Mouse (Mus musculus) left cerebral cortex, adult 11 months (tissue): ENCODE data around the gene Fezf1.

Experiments
- DNase-seq: peaks from one replicate; pipeline ENCODE4 v3.0.0; 2022; ENCODE audit warnings: low spot score

Fezf1 gene

DNA sequence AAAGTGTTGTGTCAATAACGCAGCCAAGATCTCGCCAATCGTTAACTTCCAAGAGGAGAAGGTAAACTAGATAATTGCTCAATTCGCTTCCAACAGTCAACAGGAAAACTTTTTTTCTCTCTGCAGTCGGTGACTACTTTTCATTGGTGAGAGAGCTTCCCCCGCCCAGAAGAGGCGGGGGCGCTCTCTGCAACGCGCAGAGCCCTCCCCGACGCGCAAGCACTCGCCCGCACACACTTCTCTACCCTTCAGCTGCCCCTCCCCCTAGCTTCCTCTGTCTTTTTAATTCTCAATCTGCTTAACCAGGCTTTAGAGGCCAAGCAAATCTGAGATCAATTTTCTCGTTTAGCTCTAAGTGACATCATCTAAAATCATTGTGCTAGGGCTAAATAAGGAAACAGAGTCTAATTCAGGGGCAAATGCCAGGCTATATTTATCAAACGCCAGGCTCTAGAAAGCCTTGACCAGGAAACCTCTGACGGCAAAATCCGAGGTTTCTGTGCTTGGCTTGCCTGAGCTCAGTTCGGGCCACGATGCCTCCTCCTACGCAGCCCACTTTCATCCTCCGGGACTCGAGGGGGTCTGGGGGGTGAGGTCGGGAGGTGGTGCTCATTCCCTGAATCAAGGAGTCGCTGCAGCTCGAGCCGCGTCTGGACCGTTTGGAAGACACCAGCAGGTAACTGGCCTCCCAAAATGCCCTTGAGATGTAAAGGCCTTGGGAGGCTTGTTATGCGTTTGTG lies at the start of gene Fezf1:
Gene Fezf1, minus strand, starts transcription at position 50 of the 740 bp plus-strand sequence.
- DNase-seq = no peak

DNA sequence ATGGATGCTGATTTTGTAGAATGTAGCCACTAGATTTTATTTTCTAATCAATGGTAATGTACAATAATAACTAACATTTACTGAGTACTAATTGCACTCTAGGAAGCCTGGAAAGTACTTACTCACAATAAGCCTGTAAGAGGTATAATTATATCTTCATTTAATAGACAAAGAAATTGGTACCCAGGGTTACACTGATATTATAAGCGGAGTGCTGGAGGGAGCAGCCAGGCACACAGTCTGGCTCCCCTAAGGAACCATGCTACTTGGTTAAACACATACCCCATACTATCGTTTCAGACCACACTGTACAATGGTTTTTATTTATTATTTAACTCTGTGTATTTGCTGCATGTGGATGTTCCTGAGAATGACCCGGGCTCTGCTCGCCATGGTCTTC lies 46.5 kb upstream of the Fezf1 start:
- no peak for DNase-seq

DNA sequence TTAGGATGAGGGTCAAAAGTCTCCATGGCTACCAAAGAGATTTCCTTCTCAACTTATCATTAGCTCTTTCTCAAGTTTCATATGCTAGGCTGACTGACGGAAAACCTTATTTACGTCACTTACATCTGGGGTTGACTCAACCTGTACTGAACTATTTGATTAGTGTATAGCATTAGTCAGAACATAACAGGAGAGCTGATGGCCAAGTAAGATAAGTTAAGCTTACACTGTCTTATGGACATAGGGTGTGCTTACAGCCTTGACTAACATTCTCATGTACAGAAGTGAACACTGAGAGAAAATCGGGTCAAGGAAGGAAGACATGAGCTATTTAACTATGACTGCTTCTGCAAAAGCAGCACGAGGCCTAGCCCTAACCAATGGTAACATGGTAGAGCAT lies 40.6 kb upstream of the Fezf1 start:
- DNase-seq = no peak

DNA sequence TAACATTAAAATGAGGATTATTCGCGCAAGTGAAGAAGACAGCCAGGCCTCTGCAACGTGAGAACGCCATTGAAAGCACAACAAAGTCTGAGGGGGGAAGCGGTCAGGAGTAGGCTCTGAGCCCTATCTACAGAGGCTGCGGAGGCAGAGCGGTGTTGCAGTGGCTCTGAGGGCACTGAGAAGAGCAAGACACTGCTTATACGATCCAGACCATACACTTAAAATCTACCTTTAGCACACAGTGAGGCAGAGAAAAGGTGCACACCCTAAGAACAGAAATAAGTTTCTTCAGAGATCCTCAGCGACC lies 33.3 kb upstream of the Fezf1 start:
- no peak for DNase-seq

DNA sequence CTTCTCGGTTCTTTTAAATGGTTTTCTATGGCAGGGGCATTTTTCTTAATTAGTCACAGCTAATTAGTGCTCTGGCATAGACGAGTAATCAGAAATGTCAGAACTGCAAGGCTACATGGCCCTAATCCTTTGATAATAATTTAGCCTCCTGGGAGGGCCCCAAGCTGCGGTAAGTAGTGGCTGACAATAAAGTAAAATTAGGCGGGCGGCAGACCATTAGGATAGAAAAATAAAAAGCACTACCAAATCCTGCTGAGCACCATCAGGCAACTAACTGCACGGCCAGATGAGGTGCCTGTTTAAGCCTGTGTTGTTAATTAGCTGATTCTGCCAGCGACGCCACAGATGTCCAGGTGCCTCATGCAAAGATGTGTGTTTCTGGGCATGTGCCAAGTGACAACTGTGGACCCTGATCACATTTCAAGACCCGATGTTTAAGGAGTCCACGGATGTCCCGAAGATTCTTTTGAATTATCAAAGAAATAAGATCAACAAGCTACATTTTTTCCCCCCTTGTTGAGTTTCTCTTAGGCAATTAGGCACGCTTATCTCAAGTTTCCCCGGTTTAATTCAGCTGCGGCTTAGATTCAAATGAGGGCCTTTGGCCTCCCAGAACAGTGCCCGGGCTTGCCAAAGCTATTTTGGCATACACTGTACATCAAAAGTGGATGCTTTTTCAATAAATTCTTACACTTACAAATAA lies 32.8 kb upstream of the Fezf1 start:
- no peak for DNase-seq

DNA sequence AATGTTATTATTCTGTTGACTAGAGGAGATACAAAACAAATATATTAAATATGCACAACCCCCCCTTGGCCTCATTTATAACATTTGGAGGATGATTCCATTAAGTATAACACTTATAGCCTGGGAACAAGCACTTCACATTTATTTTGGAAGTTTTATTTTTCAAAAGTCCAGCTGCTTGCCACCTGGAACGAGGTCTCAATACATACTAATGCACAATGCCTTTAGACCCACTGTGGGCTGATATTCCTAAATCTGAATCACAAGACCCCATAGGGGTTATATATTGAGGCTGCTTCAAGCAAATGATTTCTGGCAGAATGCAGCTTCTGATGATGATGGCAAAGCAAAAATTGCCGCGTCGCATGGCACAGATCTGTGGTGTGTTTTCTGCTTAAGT lies 25.3 kb upstream of the Fezf1 start:
- DNase-seq = no peak

DNA sequence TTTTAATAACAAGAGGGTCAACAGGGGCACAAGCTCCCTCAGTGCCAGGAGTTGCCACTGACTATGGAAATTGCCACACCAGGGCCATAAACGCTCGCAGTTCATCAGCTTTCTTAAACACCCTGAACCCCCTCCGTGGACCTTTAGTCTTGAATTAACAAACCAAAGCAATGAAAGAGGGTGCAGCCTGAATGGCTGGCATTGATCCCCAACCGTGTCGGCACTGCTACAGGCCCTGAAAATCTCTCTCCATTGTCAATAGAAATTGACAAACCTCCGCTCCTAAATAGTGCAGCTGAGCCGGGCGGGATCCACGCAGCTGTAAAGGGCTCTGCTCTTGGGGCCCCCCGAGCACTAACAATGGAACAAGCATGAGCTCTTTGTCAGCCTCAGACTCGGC lies 24.8 kb upstream of the Fezf1 start:
- no peak for DNase-seq

DNA sequence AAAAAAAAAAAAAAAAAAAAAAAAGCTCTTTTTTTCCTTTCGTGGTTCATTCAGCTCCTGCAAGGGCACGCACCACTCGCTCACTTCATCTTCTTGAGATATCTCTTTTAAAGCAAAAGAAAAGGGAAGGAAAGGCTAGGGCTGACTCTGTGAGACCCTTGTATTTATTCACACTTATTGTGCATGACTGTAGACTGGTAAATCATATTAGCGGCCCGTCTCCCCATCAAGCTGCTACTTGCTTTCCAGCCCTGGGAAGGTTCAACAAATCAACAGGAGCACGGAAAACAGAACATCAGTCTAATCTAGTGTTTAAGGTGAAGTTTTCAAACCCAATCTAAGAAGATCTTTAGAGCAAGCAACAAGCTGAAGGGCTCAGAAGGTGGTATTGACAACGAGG lies 24.4 kb upstream of the Fezf1 start:
- DNase-seq = no peak

DNA sequence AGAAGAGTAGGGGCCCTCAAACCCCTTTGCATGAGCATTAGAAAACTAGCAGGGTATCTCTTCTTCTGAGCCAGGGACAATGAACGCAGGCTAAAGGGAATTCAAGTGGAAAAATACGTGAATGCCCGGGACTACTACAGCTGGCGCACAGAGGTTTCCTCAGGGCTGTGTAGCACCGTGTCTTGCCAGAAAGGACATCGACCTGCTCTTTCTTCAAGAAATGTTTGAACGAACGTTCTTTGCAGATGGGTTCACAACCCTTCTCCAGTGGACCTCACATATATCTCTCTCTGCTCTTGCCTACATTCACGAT lies 12.5 kb upstream of the Fezf1 start:
- no peak for DNase-seq

DNA sequence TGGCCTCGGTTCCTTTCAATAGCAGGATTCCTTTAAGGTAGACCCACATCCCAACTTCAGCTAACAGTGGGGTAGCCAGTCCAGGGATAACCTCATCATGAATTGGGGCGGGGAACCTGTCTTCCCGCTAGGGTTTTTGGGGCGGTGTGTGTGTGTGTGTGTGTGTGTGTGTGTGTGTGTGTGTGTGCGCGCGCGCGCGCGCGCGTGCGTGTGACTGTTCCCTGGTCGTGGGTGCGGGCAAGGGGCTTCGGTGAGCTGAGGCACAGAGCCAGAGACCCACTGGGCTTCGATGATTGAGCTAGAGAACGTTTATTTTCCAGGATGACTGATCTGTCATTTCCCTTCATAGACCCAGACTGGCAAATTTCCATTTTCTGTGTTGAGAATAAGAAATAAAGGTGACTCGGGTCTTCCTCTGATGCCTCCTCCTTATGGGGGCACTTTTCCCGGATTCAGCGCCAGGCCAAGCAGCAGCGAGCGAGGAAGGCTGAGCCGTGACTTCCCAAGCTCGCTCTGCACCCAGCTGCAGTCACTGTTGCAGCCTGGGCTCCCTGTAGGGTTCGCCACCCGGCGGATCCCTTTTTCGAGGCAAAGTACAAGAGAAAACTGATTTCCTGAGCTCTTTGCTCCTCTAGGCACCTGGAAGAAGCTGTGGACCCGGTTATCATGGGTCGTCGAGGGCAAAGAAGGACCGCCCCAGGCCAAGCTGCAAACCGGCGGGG lies 12.0 kb upstream of the Fezf1 start:
- DNase-seq = no peak

DNA sequence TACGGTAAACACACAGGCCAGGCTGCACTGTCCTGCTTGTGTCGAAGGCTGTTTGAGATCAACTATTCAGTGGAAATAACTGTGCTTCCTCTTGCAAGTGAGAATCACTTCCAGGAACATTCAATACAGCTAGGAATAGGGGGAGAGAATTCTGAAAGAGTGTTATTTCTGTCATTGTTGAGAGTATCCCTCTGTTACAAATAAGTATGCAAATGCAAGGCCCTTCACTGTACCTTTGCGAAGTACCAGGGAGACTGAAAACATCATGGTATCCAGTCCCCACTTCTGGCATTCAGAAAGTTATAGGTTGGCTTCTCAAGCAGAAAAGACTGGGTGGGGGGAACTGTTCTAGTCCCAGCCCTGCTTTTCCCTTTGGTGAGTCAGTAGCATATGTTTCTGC lies 9.8 kb upstream of the Fezf1 start:
- no peak for DNase-seq

DNA sequence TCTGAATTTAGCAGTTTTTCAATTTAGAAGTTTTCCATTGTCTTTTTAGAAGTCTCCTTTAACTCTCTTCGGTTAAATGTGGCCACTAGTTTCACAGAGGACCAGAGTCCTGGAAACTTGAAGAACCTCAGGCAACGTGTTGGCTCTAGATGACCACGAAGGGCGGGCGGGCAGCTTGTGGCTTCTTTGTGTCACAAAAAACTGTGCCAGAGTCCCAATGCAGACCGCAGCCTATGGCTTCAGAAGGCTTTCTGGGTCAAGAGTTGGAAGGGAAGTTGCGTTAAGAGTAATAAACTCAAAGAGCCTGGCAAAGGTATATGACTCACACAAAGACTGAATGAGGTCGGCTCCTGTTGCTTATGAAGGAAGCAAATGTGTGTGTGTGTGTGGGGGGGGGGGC lies 7.0 kb upstream of the Fezf1 start:
- no peak for DNase-seq

DNA sequence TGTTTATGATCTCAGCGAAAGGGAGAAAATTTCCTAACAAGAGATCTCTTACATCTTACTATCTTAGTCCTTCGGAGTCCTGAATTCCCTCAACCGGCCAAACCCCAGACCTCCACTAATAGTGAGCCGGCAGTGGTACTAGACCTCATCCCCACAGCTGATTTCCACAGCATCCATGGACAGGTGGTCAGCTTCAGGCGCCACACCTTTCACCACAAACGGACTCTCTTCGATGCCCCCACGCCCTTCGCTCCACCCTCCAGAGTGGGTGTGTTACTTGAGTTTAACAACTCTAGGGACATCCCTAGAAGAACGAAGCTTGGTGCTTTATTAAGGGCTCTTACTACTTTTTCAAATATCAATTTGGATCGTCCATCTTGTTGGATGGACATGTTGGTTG lies 6.5 kb upstream of the Fezf1 start:
- DNase-seq = no peak

DNA sequence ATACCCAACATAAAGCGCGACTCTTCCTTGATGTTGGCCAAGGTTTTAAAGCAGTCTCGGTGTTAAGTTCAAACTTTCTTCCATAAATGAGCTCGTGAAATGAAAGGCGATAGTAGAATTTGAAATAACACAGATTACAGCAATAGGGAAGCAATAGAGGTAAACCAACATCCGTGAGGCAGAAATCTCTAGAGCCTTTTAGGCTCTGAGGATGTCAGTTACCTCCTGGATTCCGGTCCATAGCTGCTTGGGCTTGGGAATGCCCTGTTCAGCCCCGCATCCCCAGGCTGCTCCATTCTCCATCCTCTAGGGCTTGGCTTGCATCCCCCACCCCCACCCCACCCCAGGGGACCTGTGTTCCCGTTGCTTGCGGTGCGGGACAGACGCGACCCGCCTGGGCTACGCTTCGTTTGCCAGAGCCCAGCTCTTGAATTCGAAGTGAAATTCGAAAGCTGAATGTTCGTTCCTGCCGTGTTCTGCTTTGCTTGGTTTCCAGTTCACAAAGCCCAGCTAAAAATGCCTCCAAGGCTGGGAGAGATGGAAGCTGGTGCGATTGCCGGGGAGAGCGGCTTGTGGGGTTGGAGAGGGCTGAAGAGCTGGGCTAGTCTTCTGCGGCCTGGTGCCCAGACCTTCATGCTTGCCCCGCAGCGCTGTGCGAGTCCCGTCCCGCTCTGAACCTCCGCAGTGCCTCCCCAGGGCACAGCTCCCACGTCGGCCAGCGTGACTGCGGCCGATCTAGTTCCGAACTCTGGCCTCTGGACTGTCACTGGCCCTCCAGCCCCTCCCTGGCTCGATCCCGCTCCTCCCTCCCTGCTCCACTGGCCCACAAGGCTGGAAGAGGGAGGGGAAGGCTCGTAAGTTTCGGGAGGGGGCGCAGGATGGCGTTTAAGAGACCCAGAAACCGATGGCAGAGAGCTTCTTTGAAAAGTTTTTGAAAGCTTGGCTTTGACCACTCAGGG lies 5.5 kb upstream of the Fezf1 start:
- DNase-seq = no peak

DNA sequence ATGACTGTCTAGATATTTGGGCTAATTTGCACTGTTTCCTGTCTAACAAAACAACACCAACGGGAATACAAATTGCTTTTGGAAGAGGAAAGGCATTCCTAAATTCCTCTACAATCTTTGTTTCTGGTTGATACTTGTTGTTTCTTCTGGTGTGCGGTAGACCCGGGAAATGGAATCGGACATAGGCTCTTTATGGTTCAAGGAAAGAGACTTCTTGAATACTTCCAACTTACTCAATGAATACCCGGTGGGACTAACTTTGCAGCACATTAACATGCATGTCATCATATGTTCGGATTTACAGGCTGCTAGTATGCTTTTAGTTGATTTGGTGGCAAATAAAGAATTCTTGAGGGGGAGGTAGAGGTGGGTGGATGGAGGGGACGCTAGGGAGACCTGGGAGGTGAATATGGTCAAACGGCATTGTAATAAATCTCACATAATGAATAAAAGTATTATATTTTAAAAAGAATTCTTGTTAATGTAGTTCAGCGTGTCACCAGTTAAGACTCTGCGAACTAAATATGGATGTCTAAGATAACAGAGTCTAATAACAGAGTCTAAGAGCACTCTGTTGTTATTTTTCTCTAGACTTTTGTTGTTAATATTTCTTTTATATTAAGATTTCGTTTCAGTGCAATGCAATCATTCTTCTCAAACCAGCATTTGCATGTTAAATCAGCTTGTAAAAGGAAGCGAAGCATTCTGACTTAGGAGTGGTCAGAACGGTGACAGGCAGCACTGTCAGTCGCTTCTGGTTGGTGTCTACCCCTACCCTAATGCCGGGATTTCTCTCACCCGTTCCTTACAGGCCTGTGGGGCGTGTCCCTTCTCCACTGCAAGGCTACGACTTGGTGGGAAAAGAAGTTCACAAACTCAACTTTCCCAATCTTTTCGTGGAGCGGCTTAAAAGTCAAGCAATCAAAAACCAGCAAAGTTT lies 4.3 kb upstream of the Fezf1 start:
- DNase-seq = no peak

DNA sequence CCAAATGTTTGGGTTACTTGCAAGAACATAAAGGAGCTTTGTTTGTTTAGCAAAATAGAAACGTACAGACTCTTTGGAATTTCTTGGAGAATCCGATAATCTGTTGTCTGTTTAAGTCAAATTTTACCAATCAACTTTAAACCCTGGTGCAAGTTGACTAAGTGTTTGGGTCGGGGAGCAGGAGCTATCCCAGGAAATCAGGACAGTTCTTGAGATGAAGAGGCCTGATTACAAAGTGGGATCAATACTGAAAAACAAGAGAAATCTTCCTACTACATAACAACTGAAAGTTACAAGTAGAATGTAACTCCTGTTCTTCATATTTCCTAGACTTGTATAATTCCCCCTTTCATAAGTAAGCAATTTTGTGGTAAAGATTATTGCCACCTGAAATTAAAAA lies 3.3 kb upstream of the Fezf1 start:
- no peak for DNase-seq

DNA sequence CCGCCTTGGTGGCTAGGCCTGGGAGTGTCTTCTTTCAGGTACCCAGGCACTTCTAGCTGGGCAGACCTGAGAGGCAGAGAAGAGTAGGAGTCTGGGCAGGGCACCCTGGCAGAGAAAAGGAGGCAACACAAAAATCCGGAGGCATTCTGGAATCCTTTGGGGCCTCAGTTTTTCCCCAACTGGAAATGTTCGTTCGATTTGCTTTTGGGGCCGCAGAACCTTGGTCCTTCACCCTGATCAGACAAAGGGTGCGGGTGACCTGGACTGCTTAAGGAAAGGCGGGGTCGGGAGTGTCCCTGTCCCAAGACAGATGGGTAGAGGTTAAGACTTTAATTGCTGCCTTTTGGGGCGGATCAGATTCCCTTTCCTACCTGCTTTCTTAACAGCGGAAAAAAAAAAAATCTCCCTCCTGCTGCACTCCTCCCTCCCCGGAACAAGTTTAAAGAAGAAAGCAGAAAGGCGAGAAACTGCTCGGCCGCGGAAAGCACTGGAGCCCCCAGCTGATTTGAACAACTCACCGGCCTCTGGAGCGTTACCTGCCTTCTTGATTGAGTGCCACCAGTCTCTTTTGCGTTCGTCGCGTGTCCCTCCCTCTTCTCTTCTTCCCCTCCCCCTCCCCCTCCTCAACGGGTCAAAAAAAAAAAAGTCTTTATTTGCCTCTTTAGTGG lies 2.3 kb upstream of the Fezf1 start:
- DNase-seq = no peak

DNA sequence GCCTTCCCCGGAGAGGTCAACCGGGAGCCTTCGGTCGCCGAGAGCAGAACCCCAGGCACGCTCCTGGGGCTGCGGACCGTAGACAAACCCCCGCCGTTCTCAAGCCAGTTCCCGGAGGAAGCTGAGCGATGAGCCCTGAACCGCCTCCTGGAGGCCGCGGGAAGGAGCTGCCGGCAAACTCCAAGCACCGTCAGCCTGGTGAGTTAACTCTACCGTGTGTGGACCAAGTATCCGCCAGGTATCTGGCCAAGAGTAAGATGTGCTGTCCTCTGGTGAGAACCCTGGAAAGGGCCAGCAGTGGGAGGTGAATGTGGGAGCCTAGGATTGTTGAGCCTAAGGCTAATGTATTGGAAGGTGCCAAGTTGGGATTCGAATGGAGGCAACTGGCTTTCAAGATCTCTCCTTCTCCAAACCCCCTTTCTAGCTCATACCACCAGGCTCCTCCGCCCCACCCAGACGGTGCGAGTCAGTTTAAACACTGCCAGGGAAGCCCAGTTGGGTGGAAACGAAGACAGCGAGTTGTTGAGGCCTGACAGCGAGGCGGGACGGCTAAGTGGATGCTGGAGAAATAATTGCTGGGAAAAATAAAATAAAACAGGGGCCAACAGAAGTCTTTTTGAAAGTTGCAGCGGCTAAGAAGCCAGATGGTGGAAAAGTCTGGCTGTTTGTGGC lies 1.6 kb upstream of the Fezf1 start:
- DNase-seq = no peak

DNA sequence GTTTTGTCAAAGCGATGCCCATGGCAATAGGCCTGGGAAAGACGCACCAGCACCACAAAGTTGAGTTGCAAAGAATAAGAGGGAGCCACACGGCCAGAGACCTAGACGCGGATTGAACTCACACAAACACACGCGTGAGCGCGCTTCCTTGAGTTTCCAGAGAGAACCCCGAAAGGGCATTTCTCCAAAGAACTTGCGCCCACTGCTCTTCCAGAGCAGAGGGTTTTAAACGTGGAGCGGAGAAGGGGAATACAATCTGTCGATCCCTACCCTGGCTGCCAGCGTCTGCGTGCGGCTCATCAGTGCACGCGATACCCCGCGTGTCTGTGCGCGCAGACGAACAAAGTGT lies 865 bp upstream of the Fezf1 start:
- DNase-seq = no peak
